In the genomic region with DNA sequence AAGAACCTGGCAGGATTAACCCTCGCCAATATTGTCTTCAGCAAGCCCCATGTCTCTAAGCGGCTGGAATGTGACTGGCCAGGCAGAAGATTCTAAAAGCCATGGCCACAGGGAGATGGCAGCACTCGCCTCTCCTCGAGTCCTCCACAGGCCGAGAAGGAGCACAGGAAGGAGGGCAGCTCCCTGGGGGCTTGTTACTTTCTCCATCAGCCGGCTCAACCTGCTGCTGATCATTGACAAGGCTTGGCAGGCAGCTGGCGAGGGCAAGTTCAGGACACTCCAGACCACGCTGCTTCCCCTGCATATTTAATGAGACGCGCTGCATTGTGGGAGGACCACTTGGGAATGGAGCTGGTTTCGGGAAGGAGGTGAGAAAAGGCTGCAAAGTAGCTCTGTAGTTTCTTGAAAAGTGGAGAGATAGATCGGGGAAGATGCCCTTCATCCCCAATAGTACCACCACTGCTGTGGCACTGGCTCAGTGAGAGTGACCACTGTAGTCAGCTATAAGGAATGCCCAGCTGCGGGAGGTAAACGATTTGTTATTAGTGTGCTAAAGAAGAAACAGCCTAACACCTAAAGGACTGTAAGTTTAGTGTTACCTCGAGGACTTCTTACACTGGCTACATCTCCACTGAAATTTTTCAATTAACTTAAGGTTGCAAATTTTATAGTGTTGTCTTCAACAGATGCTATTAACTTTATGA, we compare ENCODE assay signal across 8 mouse cellular contexts.
DNase-seq lines count a peak whose midpoint lies in the region; ATAC-seq and TF ChIP-seq lines count a peak whose summit lies in the region.

No protein-coding gene starts in this region.

- H3K4me3 ChIP-seq in brown adipose tissue, adult 24 weeks (ENCODE audit: insufficient read depth, low read depth, low read length), result peak overlapping the region; percentile 4; the same call in 1 of the 2 replicates
- no peak overlapping the region for H3K4me3 ChIP-seq in embryonic facial prominence, embryonic 11.5 days (ENCODE audit: low read depth, low read length)
- peak overlapping the region; percentile 40 for H3K4me3 ChIP-seq in heart, adult 2 months
- peak overlapping the region; percentile 45 for H3K4me3 ChIP-seq in limb, embryonic 10.5 days
- peak overlapping the region; percentile 27 for H3K4me3 ChIP-seq in midbrain, embryonic 13.5 days (replicated peaks)

- WGBS in embryonic facial prominence, embryonic 11.5 days, result 21% methylated on average over 15 of the region's 15 CpGs
- 18% methylated on average over 15 of the region's 15 CpGs for WGBS in heart, adult 2 months
- WGBS in limb, embryonic 10.5 days, result 5% methylated on average over 15 of the region's 15 CpGs
- 16% methylated on average over 15 of the region's 15 CpGs for WGBS in midbrain, embryonic 13.5 days

- peaks cover 4% of the 10 kb centered on the region for H3K79me2 ChIP-seq in heart, adult 2 months (replicated peaks; ENCODE audit: control insufficient read depth, insufficient read depth, low read length)

- H3K27ac ChIP-seq in brown adipose tissue, adult 24 weeks (replicated peaks; ENCODE audit: low read depth, low read length), result no peak overlapping the region
- H3K27ac ChIP-seq in embryonic facial prominence, embryonic 11.5 days (replicated peaks; ENCODE audit: low read depth, low read length), result no peak overlapping the region
- H3K27ac ChIP-seq in heart, adult 2 months, result no peak overlapping the region; the same call in 1 of the 2 replicates
- peak overlapping the region; percentile 51; the same call in 1 of the 2 replicates for H3K27ac ChIP-seq in limb, embryonic 10.5 days
- peak overlapping the region; percentile 46 for H3K27ac ChIP-seq in midbrain, embryonic 13.5 days

- intact Hi-C loops in heart, adult 2 months (cut with DNase I), result loop anchor here (2.0 to 5.0 kb wide), 2 partner anchors 96 to 296 kb away; no protein-coding TSS in a partner anchor

- peak; percentile 60 for TF ChIP-seq CTCF in heart, adult 2 months (IDR thresholded peaks at IDR 0.05)

- ATAC-seq in embryonic facial prominence, embryonic 11.5 days (replicated peaks; ENCODE audit: insufficient number of reproducible peaks, low FRiP score, low TSS enrichment, low read depth), result peak; percentile 89
- ATAC-seq in midbrain, embryonic 13.5 days, result peak; percentile 83

- no peaks in the 10 kb centered on the region for H3K4me1 ChIP-seq in brown adipose tissue, adult 24 weeks (ENCODE audit: control insufficient read depth, insufficient read depth, insufficient read length, low read length)
- H3K4me1 ChIP-seq in embryonic facial prominence, embryonic 11.5 days (ENCODE audit: control insufficient read depth, insufficient read depth, low read length), result no peaks in the 10 kb centered on the region
- peaks cover 3% of the 10 kb centered on the region for H3K4me1 ChIP-seq in heart, adult 2 months (ENCODE audit: control insufficient read depth, insufficient read depth, low read length)
- H3K4me1 ChIP-seq in limb, embryonic 10.5 days, result peaks cover 23% of the 10 kb centered on the region
- H3K4me1 ChIP-seq in midbrain, embryonic 13.5 days (replicated peaks), result peaks cover 38% of the 10 kb centered on the region

- no peak overlapping the region for H3K9ac ChIP-seq in embryonic facial prominence, embryonic 11.5 days (replicated peaks; ENCODE audit: low read length)
- peak overlapping the region; percentile 9 for H3K9ac ChIP-seq in heart, adult 2 months (ENCODE audit: low read depth, low read length)
- peak overlapping the region; percentile 37 for H3K9ac ChIP-seq in midbrain, embryonic 13.5 days (replicated peaks)

- peak overlapping the region; percentile 14 for H3K4me2 ChIP-seq in embryonic facial prominence, embryonic 11.5 days (ENCODE audit: low read depth, low read length)
- H3K4me2 ChIP-seq in midbrain, embryonic 13.5 days (replicated peaks), result peak overlapping the region; percentile 55

- no peaks in the 10 kb centered on the region for H3K9me3 ChIP-seq in embryonic facial prominence, embryonic 11.5 days (replicated peaks; ENCODE audit: control insufficient read depth, low read length)
- no peaks in the 10 kb centered on the region for H3K9me3 ChIP-seq in limb, embryonic 10.5 days (replicated peaks)
- H3K9me3 ChIP-seq in midbrain, embryonic 13.5 days, result no peaks in the 10 kb centered on the region

- H3K27me3 ChIP-seq in embryonic facial prominence, embryonic 11.5 days (ENCODE audit: control insufficient read depth, insufficient read depth, low read length), result no peaks in the 10 kb centered on the region
- no peaks in the 10 kb centered on the region for H3K27me3 ChIP-seq in heart, adult 2 months (ENCODE audit: control insufficient read depth, insufficient read depth, low read length)
- no peaks in the 10 kb centered on the region for H3K27me3 ChIP-seq in limb, embryonic 10.5 days (ENCODE audit: low read depth, poor library complexity, severe bottlenecking)
- H3K27me3 ChIP-seq in midbrain, embryonic 13.5 days, result no peaks in the 10 kb centered on the region

- no peak for TF ChIP-seq POLR2A in heart, adult 2 months (IDR thresholded peaks at IDR 0.05; ENCODE audit: insufficient read depth, low read depth, low read length)

- peak; percentile 62 for DNase-seq in embryonic facial prominence, embryonic 11.5 days (ENCODE audit: low spot score)
- DNase-seq in heart, adult 2 months, result peak; percentile 55 to 62
- peak; percentile 85 for DNase-seq in kidney, adult 11 months
- peak; percentile 72 for DNase-seq in limb, embryonic 10.5 days (ENCODE audit: low spot score)
- peak; percentile 10 for DNase-seq in telencephalon, adult 2 months (ENCODE audit: low read depth, low spot score)
- no peak for DNase-seq in spleen, postnatal 14 days (ENCODE audit: low spot score in 2 of 2)

- H3K36me3 ChIP-seq in embryonic facial prominence, embryonic 11.5 days (replicated peaks; ENCODE audit: control insufficient read depth, insufficient read depth, low read depth, low read length), result no peaks in the 10 kb centered on the region
- peaks cover 5% of the 10 kb centered on the region for H3K36me3 ChIP-seq in heart, adult 2 months (ENCODE audit: control insufficient read depth, insufficient read depth, low read length)
- no peaks in the 10 kb centered on the region for H3K36me3 ChIP-seq in limb, embryonic 10.5 days
- no peaks in the 10 kb centered on the region for H3K36me3 ChIP-seq in midbrain, embryonic 13.5 days

- TF ChIP-seq EP300 in heart, adult 2 months (IDR thresholded peaks at IDR 0.05; ENCODE audit: insufficient read depth, low read depth, low read length), result peak; percentile 24; the same call in 1 of the 2 replicates

Comparison
In these comparisons a context has a peak if more than half of its experiments do, and no peak if none do; other contexts are left out.
1. H3K27ac ChIP-seq: peak in limb, embryonic 10.5 days (single experiment) and midbrain, embryonic 13.5 days (single experiment); none in brown adipose tissue, adult 24 weeks (single experiment), embryonic facial prominence, embryonic 11.5 days (single experiment) and heart, adult 2 months (single experiment).
2. DNase-seq: peak in embryonic facial prominence, embryonic 11.5 days (single experiment), heart, adult 2 months (2 of 2), kidney, adult 11 months (single experiment), limb, embryonic 10.5 days (single experiment) and telencephalon, adult 2 months (single experiment); none in spleen, postnatal 14 days (0 of 2).